Mouse (Mus musculus): ENCODE measurements around the gene Pak1. TPM values are rescaled to one million over a fixed set of nuclear protein-coding genes. Genes with fewer than 3 reads are reported as not detected.

The Pak1 gene
- total and polyA plus RNA-seq, 2 experiments from 2014 or later: 131 to 162 TPM

DNA sequence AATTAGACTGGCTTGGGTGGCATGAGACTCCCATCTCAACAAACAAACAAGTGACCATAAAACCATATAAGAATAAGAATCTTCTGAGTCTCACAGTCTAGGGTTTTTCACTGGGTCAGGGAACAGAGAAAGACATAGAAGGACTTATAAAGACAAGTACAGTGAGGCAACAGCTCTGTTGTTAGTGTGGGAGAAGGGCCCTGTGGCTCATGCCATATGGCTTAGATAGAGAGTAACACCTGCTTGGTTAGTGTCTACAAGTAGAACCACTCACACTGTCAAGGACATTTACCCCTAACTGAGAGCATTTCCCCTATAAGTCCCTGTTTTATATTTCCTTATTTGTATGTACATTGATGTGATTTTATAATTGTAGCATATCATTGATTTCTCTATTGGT, 85.0 kb downstream of the Pak1 start:
- no peaks in the 10 kb centered on the region for H3K9me3 ChIP-seq (ENCODE audit: low read length)
- H3K36me3 ChIP-seq (ENCODE audit: insufficient read depth, low read length): no peaks in the 10 kb centered on the region
- H3K4me1 ChIP-seq (ENCODE audit: insufficient read depth, low read length): no peaks in the 10 kb centered on the region
- no peaks in the 10 kb centered on the region for H3K27me3 ChIP-seq (ENCODE audit: insufficient read depth, low read length)
- H3K27ac ChIP-seq (ENCODE audit: low read depth, low read length): no peak overlapping the region
- DNase-seq (ENCODE audit: low spot score) (peak; percentile 32), ATAC-seq (ENCODE audit: low FRiP score) (no peak)
- no peak overlapping the region for H3K4me2 ChIP-seq (ENCODE audit: low read depth, low read length, poor library complexity, severe bottlenecking)
- TF ChIP-seq CTCF (IDR thresholded peaks at IDR 0.05): no peak
- H3K4me3 ChIP-seq (ENCODE audit: low read depth, low read length): no peak overlapping the region
- H3K9ac ChIP-seq (replicated peaks; ENCODE audit: low read length, poor library complexity, severe bottlenecking): no peak overlapping the region

DNA sequence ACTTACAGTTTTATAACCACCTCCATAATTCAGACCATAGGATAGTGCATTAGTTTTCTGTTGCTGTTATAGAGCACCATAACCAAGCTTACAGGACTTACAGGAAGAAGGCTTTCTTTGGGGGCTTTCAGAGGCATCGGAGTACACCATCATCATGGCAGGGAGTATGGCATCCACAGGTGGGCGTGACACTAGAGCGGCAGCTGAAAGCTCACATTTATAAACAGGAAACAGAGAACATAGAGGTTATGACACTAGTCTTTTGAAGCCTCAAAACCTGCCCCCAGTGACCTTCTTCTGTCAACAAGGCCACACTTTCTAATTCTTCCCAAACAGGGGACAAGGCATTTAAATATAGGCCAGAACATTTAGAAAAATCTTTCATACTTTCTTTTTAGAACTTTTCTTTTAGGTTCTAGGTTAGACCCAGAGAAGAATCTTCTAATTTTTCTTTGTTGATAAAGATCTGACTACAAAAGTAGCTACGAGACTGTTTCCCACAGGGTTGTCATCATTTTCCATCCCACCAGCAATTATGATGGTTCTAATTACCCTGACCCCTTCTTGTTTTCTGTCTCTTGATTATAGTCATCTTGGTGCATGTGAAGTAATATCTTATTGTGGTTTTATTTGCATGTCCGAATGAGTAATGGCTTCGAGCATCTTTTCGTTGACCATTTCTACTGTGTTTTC, 89.7 kb downstream of the Pak1 start:
- WGBS: 92% methylated on average over 7 of the region's 7 CpGs
- Histone ChIP-seq H3K4me3 (ENCODE audit: low read depth, low read length) (no peak overlapping the region), H3K4me1 (ENCODE audit: insufficient read depth, low read length) (no peaks in the 10 kb centered on the region), H3K27me3 (ENCODE audit: insufficient read depth, low read length) (no peaks in the 10 kb centered on the region), H3K36me3 (ENCODE audit: insufficient read depth, low read length) (no peaks in the 10 kb centered on the region), H3K9me3 (ENCODE audit: low read length) (no peaks in the 10 kb centered on the region), H3K9ac (replicated peaks; ENCODE audit: low read length, poor library complexity, severe bottlenecking) (no peak overlapping the region), H3K4me2 (ENCODE audit: low read depth, low read length, poor library complexity, severe bottlenecking) (no peak overlapping the region), H3K27ac (ENCODE audit: low read depth, low read length) (no peak overlapping the region)
- DNase-seq (ENCODE audit: low spot score) (no peak), ATAC-seq (ENCODE audit: low FRiP score) (no peak)
- no peak for TF ChIP-seq CTCF (IDR thresholded peaks at IDR 0.05)

DNA sequence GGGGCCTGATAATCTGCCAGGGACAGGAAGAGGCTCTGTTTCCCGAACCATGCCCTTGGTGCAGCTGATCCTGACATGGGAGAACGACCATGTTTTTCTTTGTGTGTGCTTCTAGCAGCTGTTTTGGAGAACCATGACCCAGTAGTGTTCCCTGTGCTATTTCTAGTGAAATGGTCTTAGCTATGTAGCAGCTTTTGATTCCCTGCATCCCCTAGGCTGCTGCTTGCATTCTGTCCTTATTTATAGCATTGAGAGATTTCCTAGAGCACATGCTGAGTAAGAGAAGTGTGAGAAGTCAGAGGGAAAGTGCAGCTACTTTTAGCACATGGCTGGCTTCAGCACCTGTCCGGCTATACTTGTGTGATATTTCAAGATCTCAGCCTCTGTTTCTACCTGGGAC, 123.3 kb downstream of the Pak1 start:
- DNase-seq (ENCODE audit: low spot score) (no peak), ATAC-seq (ENCODE audit: low FRiP score) (no peak)
- peaks cover 25% of the 10 kb centered on the region for H3K36me3 ChIP-seq (ENCODE audit: insufficient read depth, low read length)
- H3K27ac ChIP-seq (ENCODE audit: low read depth, low read length): no peak overlapping the region
- H3K4me1 ChIP-seq (ENCODE audit: insufficient read depth, low read length): no peaks in the 10 kb centered on the region
- H3K9ac ChIP-seq (replicated peaks; ENCODE audit: low read length, poor library complexity, severe bottlenecking): no peak overlapping the region
- WGBS: 86% methylated on average over 3 of the region's 3 CpGs
- H3K4me2 ChIP-seq (ENCODE audit: low read depth, low read length, poor library complexity, severe bottlenecking): no peak overlapping the region
- no peaks in the 10 kb centered on the region for H3K27me3 ChIP-seq (ENCODE audit: insufficient read depth, low read length)
- no peak for TF ChIP-seq CTCF (IDR thresholded peaks at IDR 0.05)
- H3K9me3 ChIP-seq (ENCODE audit: low read length): no peaks in the 10 kb centered on the region
- no peak overlapping the region for H3K4me3 ChIP-seq (ENCODE audit: low read depth, low read length)

DNA sequence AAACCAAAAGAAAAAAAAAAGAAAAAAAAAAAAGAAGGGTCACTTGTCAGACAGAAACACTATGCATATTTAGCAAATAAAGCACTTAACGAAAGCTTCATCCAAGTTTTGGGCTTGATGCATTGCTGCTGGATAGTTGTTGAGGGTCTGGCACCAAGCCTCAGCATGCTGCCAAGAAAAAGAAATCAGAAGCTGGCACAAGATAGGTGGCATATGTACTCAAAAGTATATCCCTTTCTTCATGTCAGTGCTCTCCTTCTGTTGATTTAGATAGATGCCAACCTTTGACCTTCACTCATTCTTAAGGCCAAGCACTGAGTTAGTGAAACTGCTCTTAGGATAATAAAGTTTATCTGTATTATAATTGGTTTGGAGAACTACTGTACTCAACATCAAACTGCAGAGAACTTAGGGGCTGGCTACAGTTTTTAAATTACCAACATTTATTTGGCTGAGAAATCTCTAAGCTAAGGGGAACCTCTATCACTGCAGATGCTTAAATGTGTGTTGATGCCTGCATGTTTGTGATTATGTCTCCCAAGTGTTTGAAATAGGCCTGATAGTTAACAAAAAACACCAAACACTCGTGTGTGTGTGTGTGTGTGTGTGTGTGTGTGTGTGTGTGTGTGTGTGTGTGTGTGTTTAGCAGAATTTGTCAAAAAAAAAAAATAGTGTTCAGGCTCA, 126.6 kb downstream of the Pak1 start:
- peaks cover 16% of the 10 kb centered on the region for H3K36me3 ChIP-seq (ENCODE audit: insufficient read depth, low read length)
- H3K9ac ChIP-seq (replicated peaks; ENCODE audit: low read length, poor library complexity, severe bottlenecking): no peak overlapping the region
- no peak overlapping the region for H3K27ac ChIP-seq (ENCODE audit: low read depth, low read length)
- no peaks in the 10 kb centered on the region for H3K9me3 ChIP-seq (ENCODE audit: low read length)
- 70% methylated on average over 2 of the region's 2 CpGs for WGBS
- H3K4me1 ChIP-seq (ENCODE audit: insufficient read depth, low read length): no peaks in the 10 kb centered on the region
- ATAC-seq (ENCODE audit: low FRiP score) (no peak), DNase-seq (ENCODE audit: low spot score) (peak; percentile 32)
- no peaks in the 10 kb centered on the region for H3K27me3 ChIP-seq (ENCODE audit: insufficient read depth, low read length)
- no peak overlapping the region for H3K4me2 ChIP-seq (ENCODE audit: low read depth, low read length, poor library complexity, severe bottlenecking)
- H3K4me3 ChIP-seq (ENCODE audit: low read depth, low read length): no peak overlapping the region
- no peak for TF ChIP-seq CTCF (IDR thresholded peaks at IDR 0.05)

DNA sequence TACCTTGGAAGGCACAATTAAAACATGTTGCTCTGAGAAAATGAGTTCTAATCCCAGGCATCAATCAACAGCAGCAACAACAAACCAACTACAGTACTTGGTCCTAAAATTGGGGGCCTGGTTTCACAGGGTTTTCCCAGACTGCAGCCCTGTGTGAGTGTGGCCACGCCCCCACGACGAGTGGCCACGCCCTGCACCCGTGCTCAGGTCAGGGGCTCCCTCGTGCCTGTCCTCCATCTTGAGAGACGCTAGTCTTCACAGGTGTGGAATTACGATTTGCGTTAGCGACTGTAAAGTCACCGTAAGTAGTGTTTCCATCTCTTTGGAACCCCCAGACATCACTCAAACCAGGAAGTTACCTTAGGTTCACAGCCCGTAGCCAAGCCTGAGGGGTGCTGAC, 131.4 kb downstream of the Pak1 start, which contains the start of gene Gdpd4:
TSS of gene Gdpd4 (plus strand) at position 214 of the 400 bp plus-strand sequence.
- ATAC-seq (ENCODE audit: low FRiP score) (no peak), DNase-seq (ENCODE audit: low spot score) (no peak)
- H3K27ac ChIP-seq (ENCODE audit: low read depth, low read length): no peak within 1 kb of the TSS
- WGBS: 87% methylated on average over 12 of the region's 12 CpGs
- TF ChIP-seq CTCF (IDR thresholded peaks at IDR 0.05): no peak
- H3K9me3 ChIP-seq (ENCODE audit: low read length): no peaks in the 10 kb centered on the region
- no peak within 1 kb of the TSS for H3K4me3 ChIP-seq (ENCODE audit: low read depth, low read length)
- H3K36me3 ChIP-seq (ENCODE audit: insufficient read depth, low read length): no peaks in the 10 kb centered on the region
- no peak within 1 kb of the TSS for H3K9ac ChIP-seq (replicated peaks; ENCODE audit: low read length, poor library complexity, severe bottlenecking)
- H3K4me2 ChIP-seq (ENCODE audit: low read depth, low read length, poor library complexity, severe bottlenecking): no peak within 1 kb of the TSS
- H3K27me3 ChIP-seq (ENCODE audit: insufficient read depth, low read length): no peaks in the 10 kb centered on the region
- no peaks in the 10 kb centered on the region for H3K4me1 ChIP-seq (ENCODE audit: insufficient read depth, low read length)

DNA sequence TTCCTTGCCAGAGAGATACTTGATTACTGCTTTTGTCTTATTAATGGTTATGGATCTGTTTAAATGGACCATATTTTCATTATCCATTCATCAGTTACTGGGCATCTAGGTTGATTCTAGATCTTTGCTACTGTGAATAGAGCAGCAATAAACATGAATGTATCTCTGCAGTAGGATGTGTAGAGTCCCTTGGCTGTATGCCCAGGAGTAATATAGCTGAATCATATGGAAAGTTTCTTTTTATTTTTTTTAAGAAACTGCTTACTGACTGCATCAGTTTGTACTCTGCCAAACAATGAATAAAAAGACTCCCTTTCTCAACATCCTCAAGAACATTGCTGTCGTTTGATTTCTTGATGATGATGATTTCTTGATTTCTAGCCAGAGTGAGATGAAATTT, 137.5 kb downstream of the Pak1 start:
- no peak overlapping the region for H3K9ac ChIP-seq (replicated peaks; ENCODE audit: low read length, poor library complexity, severe bottlenecking)
- H3K36me3 ChIP-seq (ENCODE audit: insufficient read depth, low read length): no peaks in the 10 kb centered on the region
- no peak for DNase-seq (ENCODE audit: low spot score)
- no peaks in the 10 kb centered on the region for H3K9me3 ChIP-seq (ENCODE audit: low read length)
- WGBS: 78% methylated on average over 1 of the region's 1 CpGs
- TF ChIP-seq CTCF (IDR thresholded peaks at IDR 0.05): no peak
- no peak overlapping the region for H3K27ac ChIP-seq (ENCODE audit: low read depth, low read length)
- no peaks in the 10 kb centered on the region for H3K27me3 ChIP-seq (ENCODE audit: insufficient read depth, low read length)
- H3K4me1 ChIP-seq (ENCODE audit: insufficient read depth, low read length): no peaks in the 10 kb centered on the region
- no peak for ATAC-seq (ENCODE audit: low FRiP score)
- H3K4me3 ChIP-seq (ENCODE audit: low read depth, low read length): no peak overlapping the region
- H3K4me2 ChIP-seq (ENCODE audit: low read depth, low read length, poor library complexity, severe bottlenecking): no peak overlapping the region
